Mouse (Mus musculus) yolk sac, embryonic 10.5 days (tissue): ENCODE results near the gene Vps52.

ENCODE experiments used
- DNase-seq: peaks from one replicate; pipeline ENCODE4 v3.0.0-alpha.2; 2017; ENCODE audit warnings: low spot score

The Vps52 gene

DNA sequence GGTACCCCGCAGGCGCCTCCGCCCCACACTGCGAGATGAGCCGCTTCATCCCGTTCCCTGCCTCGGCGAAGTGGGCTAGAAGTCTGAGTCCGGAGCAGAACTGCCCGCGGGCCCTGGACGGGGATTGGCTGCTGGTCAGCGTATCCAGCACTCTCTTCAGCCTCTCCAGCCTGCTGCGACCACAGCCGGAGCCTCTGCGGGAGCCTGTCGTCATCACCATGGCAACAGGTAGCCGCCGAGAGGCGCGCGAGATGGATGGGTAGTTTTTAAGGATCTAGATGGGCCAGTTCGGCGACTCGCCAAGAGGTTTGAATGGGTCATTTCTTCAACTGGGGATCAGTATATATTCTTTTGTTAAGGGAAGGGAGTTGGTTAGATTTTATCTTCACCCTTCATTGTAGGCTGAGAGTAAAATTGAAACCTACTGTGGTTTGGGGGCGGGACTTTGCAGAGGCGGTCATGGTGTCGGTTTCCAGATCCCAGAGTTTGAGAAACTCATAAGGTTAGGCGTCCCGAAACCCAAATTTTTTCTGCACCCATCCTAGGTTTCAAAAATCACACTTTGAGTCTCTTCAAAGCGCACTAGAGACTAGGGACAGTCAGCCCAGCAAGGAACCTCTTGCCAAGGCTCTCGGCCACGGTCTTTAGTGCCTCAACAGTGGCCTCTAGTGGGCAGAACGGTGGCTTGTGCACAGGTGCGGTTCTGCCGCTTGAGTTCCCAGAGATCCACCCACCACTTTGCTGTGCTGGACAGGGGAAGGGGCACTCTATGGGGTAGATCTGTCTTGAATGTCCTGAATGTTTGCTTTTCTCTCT, 35.1 kb upstream of the Vps52 start:
- DNase-seq, result peak; percentile 84

DNA sequence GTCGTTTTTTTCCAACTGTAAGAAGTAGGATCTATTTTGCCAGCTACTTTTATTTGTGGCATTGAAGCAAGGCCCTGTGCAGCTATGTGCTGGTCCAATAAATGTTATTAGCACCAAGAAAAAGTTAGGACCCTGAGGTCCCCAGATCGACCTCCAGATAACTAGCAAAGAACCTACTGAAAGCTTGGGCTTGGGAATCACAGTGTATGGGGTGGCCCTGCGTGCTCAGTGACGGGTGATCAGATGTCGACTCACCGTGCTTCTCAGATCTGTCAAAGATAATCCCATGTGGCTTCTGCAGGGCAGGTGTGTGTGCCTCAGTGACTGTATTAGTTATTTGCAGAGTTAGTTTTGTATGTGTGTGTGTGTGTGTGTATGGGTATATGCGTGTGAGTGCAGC, 34.3 kb upstream of the Vps52 start:
- no peak for DNase-seq

- DNase-seq, result no peak
Observed at GRCm38 (mm10) chr17:33924577-33925283, 30.9 kb upstream of the Vps52 start.

GRCm38 (mm10) chr17:33925406-33926116, 30.1 kb upstream of the Vps52 start:
- no peak for DNase-seq

- no peak for DNase-seq
Observed at GRCm38 (mm10) chr17:33926207-33926932, 29.2 kb upstream of the Vps52 start.

- no peak for DNase-seq
Observed at GRCm38 (mm10) chr17:33928251-33928947, 27.2 kb upstream of the Vps52 start.

- peak; percentile 93 for DNase-seq
Observed at GRCm38 (mm10) chr17:33929371-33930279, 26.0 kb upstream of the Vps52 start, which contains the start of gene Rgl2. TSS of gene Rgl2 (plus strand) at chr17:33929543.

DNA sequence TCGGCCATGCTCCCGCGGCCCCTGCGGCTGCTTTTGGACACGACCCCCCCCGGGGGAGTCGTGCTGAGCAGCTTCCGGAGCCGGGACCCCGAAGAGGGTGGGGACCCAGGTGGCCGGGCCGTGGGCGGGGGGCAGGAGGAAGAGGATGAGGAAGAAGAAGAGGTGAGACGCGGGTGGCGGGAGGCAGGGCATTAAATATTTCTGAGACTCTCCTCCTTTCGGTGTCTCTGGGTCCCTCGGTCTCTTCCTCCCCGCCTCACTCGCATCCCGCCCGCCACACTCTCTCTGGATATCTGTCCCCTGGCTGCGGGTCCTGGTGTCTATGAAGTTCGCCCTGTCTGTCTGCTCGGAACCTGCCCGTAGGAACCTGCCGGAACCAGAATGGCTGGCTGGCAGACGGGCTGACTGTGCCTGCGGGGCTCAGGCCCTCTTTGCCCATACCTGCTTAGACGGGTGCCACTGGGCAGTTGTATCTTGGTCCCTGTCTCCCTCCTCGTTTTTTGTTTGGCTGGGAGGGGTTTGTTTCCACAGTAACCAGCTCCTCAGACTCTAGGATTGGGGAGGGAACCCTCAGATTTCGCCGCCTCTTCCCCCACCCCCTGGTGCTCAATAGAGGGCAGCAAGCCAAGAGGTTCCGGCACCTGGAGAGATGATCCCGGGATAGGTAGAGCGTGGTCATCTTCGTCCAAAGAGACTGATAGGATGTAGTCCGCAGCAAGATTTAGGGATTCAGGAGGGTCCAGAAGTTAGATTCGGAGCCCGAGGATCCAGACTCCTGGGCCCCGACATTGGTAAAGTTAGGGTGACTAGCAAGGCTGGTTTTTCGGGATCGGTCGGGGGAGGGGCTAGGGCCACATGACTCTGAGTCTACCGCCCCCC, 25.1 kb upstream of the Vps52 start:
- peak; percentile 69 for DNase-seq

GRCm38 (mm10) chr17:33931159-33931866, 24.3 kb upstream of the Vps52 start:
- no peak for DNase-seq

DNA sequence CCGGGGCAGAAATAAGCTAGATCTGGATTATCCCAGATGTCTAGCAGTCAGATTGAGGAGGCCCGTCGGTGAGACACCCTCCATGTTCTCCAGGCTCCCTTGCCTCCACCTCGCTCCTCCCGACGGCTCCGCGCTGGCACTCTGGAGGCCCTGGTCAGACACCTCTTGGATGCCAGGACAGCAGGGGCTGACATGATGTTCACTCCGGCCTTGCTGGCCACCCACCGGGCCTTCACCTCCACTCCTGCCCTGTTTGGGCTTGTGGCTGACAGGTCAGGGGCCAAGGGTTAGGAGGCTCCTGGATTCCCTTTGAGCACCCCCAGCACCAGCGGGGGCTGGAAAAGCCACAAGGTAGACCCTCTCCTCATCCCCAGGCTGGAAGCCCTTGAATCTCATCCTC, 23.7 kb upstream of the Vps52 start:
- no peak for DNase-seq

DNA sequence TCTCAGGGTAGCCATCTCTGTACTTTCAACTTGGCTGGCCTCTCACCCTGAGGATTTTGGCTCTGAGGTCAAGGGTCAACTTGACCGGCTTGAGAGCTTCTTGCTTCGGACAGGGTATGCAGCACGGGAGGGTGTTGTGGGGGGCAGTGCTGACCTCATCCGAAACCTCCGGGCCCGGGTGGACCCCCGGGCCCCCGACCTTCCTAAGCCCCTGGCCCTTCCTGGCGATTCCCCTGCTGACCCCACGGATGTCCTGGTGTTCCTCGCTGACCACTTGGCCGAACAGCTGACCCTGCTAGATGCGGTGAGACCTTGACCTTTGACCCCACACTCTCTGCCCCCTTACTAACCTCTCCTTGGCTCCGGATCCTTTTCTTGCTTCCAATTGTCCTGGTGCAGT, 23.2 kb upstream of the Vps52 start:
- no peak for DNase-seq

- DNase-seq, result no peak
Observed at GRCm38 (mm10) chr17:33932970-33933369, 22.6 kb upstream of the Vps52 start.

GRCm38 (mm10) chr17:33935422-33936055, 20.1 kb upstream of the Vps52 start:
- peak; percentile 77 for DNase-seq

GRCm38 (mm10) chr17:33936993-33937392, 18.6 kb upstream of the Vps52 start:
- DNase-seq, result no peak

DNA sequence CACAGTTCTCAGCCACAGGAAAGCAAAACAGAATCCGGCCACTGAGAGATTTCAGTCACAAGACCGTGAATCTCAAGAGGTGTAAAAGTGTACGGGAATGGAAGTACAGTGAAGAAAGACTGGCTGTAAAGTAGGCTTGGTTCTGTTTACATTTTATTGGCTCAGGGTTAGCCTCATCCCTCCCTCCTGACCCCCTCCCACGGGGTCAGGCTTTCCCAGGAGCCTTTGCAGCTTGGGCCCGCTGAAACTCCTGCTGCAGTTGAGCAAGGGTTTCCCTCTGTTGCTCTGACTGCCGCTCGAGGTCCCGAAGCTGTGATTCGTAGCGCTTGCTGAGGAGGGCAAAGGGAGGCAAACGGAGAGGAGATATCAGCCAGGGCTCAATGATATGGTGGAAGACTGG, 16.8 kb upstream of the Vps52 start:
- no peak for DNase-seq

DNA sequence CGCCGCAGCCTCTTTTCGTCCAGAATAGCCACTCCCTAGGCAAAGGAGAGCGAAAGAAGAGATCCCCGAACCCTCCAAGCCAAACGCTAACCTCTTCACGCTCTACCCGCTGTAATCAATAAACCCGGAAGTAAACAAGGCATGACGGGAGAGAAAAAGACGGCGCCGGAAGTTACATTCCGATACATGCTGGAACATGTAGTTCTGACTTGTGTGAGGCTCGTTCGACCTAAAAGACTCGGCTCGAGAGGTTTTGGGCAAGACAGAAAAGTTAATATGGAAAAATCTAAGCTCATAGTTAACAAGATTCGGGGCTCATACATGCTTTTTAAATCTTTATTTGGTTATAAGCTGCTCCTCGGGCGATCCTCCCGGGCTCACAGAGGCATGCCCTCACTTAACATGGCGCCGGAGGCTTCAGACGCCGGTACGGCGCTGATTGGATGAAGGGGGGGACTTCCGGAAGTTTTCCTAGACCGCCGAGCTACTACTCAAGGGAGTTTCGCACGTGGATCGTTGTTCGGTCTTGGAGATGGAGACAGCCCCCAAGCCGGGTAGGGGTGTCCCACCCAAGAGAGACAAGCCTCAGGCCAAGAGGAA, 15.3 kb upstream of the Vps52 start, which contains the start of the genes Pfdn6 and Wdr46:
Gene Pfdn6 (minus strand): TSS at position 138 of the 600 bp plus-strand sequence.
Gene Wdr46 (plus strand): TSS at position 455 of the 600 bp plus-strand sequence.
- DNase-seq, result peak; percentile 91

DNA sequence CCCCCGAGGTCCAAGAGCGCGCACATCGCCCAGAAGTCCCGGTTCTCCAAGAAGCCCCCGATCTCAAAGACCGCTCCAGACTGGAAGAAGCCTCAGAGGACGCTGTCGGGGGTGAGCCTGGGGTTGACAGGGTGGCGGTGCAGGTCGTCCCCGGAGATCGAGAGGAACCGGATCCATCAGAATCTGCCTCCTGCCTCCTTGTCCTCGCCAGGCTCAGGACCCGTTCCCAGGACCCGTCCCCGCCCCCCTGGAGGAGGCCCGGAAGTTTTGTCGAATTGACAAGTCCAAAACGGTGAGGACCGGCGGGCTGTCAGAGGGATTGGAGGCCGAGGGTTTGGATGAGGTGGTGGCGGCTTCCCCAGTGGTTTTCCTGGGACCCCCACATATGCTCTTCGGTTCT, 14.6 kb upstream of the Vps52 start:
- no peak for DNase-seq

GRCm38 (mm10) chr17:33941381-33941780, 14.2 kb upstream of the Vps52 start:
- DNase-seq, result no peak
